Mouse (Mus musculus): Measurements from ENCODE around the gene Gm21118. TPM values are rescaled to one million over a fixed set of nuclear protein-coding genes. Genes with fewer than 3 reads are reported as not detected.
"Not testable (repeated sequence)": the region's sequence is repeated elsewhere in the genome, so short reads cannot be mapped to it uniquely, and the experiment has no call there.

The Gm21118 gene
- polyA plus RNA-seq (2016; fragmentation: Nextera tagmentation; extraction: Ambion mirVana), result not detected in 2 replicates

GRCm38 (mm10) chrY:70273542-70273941 is at the start of gene Gm21118:
Gene Gm21118, minus strand, starts transcription at chrY:70273642.
- no CpG with 5 or more reads among the region's 4 CpGs for WGBS
- not testable (repeated sequence) for H3K36me3 ChIP-seq; H3K27ac ChIP-seq (replicated peaks); H3K4me3 ChIP-seq; H3K9me3 ChIP-seq (replicated peaks); H3K4me1 ChIP-seq; DNase-seq (ENCODE audit: low spot score); H3K27me3 ChIP-seq (ENCODE audit: low read depth, poor library complexity, severe bottlenecking)

- H3K4me3 ChIP-seq; H3K9me3 ChIP-seq (replicated peaks); H3K27me3 ChIP-seq (ENCODE audit: low read depth, poor library complexity, severe bottlenecking); H3K4me1 ChIP-seq; DNase-seq (ENCODE audit: low spot score); H3K27ac ChIP-seq (replicated peaks); H3K36me3 ChIP-seq: not testable (repeated sequence)
- no CpG with 5 or more reads among the region's 2 CpGs for WGBS
Measured at GRCm38 (mm10) chrY:70303187-70303586, 29.7 kb upstream of the Gm21118 start, which contains the start of the genes Gm29423 and Gm29644. Gene Gm29423, minus strand, starts transcription at chrY:70303287. Gene Gm29644, minus strand, starts transcription at chrY:70303343.

Other genes with a start within 250 kb of the Gm21118 start
- not detected in 2 replicates for gene Gm29423, start 29.6 kb upstream of the Gm21118 start, polyA plus RNA-seq (2016; fragmentation: Nextera tagmentation; extraction: Ambion mirVana)
- not detected in 2 replicates for gene Gm29644, start 29.7 kb upstream of the Gm21118 start, polyA plus RNA-seq (2016; fragmentation: Nextera tagmentation; extraction: Ambion mirVana)
- gene Gm20888, start 168.2 kb upstream of the Gm21118 start, polyA plus RNA-seq (2016; fragmentation: Nextera tagmentation; extraction: Ambion mirVana), result not detected in 2 replicates